Mouse (Mus musculus): Measurements from ENCODE around the gene Atp6ap1l. TPM values are rescaled to one million over a fixed set of nuclear protein-coding genes. Genes with fewer than 3 reads are reported as not detected.

The Atp6ap1l gene
- total RNA-seq, 2 experiments from 2014 or later, result 23.8 to 26.8 TPM

DNA sequence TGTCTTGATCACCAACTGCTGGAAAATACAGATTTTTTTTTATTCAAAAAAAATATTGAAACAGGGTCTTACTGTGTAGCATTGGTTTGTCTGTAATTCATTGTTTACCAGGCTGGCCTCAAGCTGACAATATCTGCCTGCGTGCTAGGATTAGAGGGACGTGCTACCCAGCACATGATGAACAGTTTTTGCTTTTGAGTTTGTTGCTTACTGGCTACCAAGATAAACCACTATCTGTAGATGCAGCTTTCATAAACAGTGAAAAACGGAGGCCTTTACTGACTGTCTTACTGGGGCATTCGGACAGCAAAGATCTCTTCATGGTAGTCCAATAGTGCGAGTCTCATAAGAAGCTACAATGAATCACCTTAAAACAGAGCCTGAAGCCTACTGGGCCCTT is 15.0 kb downstream of the Atp6ap1l start:
- DNase-seq (ENCODE audit: low spot score in 2 of 2), result no peak

DNA sequence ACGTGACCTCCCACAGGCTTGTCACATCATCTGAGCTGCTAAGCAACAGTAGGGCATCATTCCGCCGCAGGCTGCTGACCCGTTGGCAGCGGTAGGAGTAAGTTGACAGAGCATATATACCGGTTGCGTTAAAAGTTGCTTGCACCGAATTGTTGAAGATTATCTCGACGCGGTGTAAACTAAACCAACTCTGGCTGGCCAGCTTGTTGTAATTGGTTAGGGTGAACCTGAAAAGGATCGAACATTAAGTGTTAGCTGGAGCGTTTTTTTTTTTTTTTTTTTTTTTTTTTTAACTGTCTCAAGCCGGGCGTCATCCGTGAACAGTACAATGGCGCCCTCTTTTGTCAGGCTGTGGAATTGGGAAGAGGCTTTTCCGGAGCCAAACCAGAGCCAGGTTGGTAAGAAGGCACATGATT is 18.6 kb downstream of the Atp6ap1l start:
- DNase-seq (ENCODE audit: low spot score in 2 of 2), result peak; percentile 76 to 82

DNA sequence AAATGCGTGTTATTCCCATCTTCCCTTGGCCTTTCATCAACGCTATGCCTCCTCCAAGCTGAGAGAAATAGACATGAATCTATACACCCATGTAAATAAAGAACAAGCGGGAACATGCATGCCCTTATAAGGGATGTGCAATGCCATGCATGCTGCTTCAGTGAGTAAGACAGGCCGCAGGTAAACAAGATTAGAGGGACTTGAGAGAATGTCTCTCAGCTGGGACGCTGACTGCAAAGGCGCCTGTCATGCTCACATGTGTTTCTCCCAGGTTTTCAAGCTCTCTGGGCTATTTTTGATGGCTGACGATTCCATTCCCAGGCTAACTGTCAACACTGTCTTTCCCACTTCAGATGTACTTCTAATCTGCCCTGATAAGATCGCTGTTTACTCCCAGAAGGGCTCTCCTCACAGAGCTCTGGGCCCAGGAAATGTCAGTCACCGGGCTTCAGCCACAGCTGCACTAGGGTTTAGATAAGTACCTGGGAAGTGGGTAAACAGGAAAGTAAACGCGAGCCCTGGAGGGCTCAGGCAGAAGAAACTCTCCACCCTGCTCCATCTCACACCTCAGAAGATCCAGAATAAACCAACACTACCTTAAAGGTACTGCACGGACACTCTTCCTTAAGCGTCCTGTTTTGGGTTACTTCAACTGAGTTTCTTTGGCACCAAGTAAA is 19.2 kb downstream of the Atp6ap1l start:
- no peak for DNase-seq (ENCODE audit: low spot score in 2 of 2)

DNA sequence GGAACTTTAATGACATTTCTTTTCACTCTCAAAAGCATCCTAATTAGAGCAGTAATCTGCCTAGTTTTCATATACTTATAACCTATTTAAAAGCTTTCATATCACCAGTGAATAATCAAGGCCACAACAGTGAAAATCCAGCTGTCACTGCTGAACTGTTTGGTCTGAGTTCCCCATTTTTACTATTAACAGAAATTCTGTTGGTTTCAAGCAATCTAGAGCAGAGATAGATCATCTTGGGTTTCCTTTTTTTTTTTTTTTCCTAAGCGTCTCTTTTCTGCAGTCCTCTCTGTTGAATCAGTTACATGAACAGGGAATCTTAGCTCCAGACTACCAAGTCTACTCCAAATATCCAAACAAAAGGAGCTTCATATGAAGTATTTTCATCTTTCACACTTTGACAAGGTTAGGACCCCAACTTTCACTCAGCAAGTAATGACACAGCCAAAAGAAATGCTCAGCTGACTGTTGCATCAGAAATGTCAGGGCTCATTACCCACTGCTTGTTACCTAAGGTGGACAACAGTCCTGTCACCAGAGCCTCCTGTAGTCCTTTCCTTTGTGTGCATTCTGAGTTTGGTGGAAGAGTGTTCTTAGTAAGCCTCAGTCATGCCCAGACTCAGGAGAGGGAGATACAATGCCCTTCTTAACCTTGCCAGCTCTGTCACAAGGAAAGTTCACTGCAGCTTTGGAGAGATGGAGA is 23.3 kb downstream of the Atp6ap1l start:
- DNase-seq (ENCODE audit: low spot score in 2 of 2), result no peak

DNA sequence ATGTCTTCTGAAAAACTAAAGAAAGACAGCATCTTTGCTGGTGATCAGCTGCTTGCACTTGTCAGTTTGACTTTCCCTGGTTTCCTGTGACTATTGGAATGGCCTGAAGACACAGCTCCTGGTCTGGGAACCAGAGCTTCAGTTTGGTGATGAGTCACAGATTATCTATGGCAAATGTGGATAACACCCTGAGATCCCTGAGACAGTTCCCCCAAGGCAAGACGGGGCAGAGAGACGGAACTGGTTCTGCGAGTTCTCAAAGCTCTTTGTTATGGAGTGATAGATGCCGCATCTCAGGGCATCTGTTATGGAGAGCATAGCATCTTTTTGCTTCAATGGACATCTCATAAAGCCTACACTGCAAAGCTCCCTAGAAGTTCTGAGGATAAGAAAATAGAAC is 33.6 kb downstream of the Atp6ap1l start:
- DNase-seq (ENCODE audit: low spot score in 2 of 2), result no peak

DNA sequence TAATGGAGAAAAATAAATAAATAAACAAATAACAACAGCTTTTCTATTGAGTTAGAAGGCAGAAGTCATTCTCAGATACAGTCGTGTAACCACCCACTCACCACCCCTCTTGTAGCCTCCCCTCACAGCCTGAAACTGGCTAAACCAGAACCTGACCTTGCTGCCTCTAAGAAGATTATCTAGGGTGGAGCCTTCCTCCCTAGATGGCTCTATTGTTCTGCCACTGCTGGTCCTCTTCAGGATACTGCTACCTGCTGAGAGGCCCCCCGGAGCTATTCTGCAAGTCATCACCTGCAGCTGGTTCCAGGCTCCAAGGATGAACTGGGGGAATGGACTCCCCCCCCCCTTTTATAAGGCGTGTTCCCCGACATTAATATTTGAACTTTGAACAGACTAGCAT is 36.0 kb downstream of the Atp6ap1l start:
- DNase-seq (ENCODE audit: low spot score in 2 of 2), result no peak

DNA sequence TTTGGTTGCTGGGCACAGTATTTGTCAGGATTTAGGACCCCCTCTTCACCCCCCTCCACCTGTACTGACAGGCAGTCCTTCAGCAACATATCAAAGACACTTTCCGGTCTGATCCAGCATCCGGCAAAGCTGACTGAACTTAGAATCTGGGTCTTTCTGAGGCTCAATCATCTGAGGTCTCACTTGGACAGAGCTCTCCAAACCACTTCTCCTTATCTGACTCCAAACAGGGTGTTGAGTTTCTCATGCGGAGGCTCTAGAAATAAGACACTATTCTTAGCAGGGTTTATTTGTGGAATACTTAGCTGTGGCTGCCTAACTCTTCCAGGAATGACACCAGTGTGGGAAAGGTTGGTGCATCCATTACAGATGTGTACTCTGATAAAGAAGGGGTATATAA is 43.0 kb downstream of the Atp6ap1l start:
- no peak for DNase-seq (ENCODE audit: low spot score in 2 of 2)

DNA sequence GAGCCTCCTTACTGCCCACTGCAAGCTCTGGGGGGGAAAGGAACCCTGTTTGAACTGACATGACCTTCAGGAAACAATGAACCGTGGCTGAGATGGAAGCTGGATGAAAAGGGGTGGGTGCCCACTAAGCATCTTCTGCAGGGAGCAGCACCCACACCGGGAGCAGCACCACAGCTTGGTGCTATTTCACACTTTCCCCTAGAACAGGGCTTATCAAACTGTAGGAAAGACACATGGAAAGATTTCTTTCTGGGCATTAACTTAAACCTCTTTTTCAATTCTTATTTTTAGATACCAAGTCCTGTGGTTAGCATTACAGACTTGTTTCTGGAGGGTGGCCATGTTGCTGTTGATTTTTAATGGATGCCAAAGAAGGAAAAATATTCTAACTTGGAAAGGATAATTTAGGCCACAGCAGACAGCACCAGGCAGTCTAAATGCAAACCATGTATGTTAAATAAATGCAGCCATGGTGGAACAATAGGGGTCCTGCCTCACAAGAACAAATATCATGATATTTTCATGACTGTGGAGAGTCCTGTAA is 44.2 kb downstream of the Atp6ap1l start:
- peak in 1 of 2 experiments; percentile 11 for DNase-seq (ENCODE audit: low spot score in 2 of 2)

DNA sequence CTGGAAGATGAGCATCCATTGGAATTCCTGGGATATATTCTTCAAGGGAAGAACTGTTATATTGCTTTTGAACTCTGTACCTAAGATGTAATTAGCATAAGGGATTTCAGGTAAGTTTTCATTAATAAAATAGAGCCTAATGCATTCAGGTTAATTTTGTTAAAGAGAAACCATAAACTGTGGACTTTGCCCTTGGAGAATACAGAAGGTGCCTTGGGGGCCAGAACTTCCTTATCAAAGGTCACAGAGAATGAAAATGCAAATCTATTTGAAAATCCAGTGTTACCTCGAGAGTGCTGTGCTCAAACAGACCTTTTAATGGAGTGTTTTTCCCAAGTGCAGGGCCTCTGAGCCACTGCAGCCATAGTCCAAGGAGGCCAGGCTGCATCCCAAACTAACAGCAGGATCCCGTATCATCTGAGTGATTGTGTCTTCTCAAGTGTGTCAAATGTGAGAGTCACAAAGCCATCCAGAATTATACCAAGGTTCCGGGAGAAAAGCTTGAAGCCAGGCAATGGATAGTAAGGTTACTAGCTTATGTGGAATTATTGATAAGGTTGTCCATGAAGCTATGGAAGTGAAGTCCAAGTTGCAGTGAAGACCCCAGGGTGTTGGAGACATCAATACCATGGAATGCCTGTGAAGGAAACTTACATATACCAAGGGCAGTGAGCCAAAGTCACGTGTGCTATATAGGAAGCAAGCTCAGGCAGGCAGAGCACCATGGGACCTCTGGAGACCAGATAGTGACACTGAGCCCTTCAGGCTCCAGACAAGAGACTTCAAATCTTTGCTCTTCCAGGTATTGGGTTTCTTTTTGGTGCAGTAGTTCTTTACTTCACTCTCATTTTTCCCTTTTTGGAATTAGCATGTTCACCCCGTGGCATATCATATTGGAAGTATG is 52.2 kb downstream of the Atp6ap1l start:
- DNase-seq (ENCODE audit: low spot score in 2 of 2), result no peak

DNA sequence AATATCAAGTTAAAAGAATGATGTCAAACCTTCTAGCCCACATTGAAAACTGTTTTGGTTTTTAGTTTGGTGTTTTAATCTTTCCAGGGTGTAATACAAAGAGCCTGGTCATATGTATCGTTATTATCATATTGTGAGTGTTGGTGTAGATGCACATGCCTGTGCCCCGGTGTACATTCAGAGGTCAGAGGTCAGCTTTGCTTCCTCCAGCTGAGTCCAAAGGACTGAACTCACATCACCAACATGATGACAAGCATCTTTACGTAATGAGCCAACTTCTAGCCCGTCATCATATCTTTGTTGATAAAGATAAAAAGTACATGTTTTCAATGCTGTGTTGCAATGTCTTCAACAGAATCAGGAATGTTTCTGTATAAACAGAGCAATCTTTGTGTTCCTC is 53.4 kb downstream of the Atp6ap1l start:
- DNase-seq (ENCODE audit: low spot score in 2 of 2), result no peak

DNA sequence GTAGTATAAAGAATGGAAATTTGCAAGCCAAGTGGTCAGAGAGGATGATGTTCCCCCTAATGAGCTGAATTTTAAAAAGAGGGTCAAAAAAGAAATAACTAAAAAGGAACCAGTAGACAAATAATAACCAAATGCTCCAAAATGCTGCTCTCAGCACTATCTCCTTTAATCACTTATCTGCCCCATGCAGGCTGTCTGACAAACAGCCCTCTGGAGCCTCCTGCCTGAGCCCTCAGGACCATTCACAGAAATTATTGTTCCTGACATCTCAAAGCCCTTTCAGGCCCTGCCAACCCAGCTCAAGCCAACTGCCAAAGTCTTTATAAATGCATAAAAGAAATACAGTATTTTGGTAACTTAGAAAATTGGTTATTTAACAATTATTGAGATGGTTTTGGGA is 61.0 kb downstream of the Atp6ap1l start:
- DNase-seq (ENCODE audit: low spot score in 2 of 2), result no peak

DNA sequence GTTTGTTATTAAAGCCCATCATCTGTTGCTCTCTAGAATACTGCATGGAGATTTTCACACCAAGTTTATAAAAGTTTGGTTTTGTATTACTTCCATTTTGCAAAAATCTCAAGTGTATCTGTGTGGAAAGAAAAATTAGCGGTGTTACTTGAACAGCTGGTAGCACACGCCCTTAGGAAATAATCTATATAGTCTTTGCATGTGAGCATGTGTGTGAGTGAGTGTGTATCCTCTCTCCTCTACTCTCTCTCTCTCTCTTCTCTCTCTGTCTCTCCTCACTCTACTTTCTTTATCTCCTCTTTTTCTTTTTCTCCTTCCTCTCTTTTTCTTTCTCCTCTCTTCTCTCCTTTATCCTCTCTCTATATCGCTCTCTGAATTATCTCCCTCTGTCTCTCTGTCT is 61.7 kb downstream of the Atp6ap1l start:
- DNase-seq (ENCODE audit: low spot score in 2 of 2), result no peak

DNA sequence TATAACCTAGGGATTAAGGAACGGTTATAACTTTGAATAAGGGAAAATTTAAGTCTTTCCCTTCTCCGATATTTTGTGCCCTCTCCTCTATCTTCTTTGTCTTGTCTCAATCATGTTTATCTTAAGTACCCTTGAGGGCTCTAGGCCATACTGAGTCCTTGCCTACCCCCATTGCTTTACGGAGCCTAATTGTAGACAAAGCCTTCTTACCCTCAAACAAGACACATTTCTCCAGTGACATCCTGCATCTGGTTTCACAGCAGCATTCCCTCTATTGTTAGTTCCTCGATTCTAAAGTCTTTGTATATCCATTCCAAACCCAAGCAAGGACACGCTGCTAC is 64.0 kb downstream of the Atp6ap1l start:
- no peak for DNase-seq (ENCODE audit: low spot score in 2 of 2)

DNA sequence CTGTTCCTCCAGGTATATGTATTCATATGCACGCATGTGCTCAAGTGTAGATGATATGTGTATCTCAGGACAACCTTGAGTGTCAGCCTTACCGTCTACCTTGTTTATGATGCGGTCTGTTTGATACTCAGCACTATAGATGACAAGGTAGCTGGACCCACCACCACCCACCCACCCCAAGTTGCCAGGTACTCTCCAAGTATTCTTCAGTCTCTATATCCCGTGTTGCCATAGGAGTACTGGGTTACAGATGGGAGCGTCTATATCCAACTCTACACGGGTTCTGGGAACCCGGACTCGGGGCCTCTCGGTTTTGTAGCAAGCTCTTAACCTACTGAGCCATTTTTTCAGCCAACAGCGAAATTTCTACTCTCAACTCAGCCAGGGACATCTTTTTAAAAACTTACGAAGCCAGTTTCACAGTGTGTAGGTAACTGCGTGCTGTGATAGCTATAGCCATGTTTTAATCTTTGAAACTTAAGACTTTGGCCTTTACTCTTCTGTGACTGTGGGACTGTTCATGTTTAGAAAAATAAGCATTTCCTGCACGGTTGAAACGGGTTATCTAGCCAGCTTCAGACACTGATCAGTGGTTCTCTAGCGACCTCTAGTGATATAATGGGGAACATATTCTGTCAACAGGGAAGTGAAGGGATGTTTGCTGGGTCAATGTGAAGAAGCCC is 64.5 kb downstream of the Atp6ap1l start:
- peak; percentile 17 to 44 for DNase-seq (ENCODE audit: low spot score in 2 of 2)

DNA sequence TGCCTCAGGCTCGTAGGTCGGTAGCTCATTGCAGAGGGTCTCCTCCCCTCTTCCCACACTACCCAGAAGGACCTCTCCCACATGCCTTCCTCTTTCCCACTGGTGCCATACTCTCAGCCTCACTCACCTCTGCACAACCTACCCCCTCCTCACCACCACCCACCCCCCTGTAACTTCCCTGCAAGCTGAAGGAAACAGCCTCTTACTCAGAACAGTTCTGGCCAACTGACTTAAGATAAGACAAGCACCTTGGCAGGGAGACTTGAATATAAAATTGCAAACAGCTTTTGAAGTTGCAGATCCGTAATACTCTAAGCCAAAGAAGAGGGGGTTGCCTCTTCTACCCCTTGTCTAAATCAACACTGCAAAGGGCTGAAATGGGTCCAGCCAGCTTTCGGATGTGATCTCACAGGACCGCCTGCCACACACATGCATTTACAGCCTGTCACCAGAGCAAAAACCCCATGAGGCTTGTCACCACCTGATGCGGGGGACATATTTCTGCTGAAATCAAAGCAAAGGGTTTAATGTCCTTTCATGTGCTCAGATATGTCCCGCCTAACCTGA is 71.4 kb downstream of the Atp6ap1l start:
- DNase-seq (ENCODE audit: low spot score in 2 of 2), result no peak

Other genes starting within 250 kb of the Atp6ap1l start
- gene Rps23, start 17.6 kb upstream of the Atp6ap1l start, total RNA-seq (2021), result 100 to 1,000 TPM; 230 to 249 TPM